Mouse (Mus musculus): Measurements from ENCODE around the gene Klhl10. TPM values are rescaled to one million over a fixed set of nuclear protein-coding genes. Genes with fewer than 3 reads are reported as not detected.
A peak's percentile ranks its signal among the peaks of the same experiment; 100 is the strongest.

Gene Klhl10
- total and polyA plus RNA-seq, 3 experiments, result 0.65 to 0.81 TPM; not detected in 1

- Histone ChIP-seq H3K27ac (ENCODE audit: control insufficient read depth, low read depth, low read length) (no peak within 1 kb of the TSS), H3K36me3 (ENCODE audit: control insufficient read depth in 1 of 2, insufficient read depth in 2 of 2, low read length in 2 of 2) (peaks cover 0 to 39% of the 10 kb centered on the region in 2 experiments; a peak in 2 of 4 replicates), H3K9me3 (replicated peaks; ENCODE audit: insufficient read depth, low read length) (no peaks in the 10 kb centered on the region), H3K4me3 (ENCODE audit: control insufficient read depth in 1 of 2, insufficient read depth in 1 of 2, low read depth in 2 of 2, low read length in 2 of 2) (peak within 1 kb of the TSS; percentile 43 to 74), H3K27me3 (ENCODE audit: control insufficient read depth in 1 of 2, insufficient read depth in 2 of 2, low read length in 2 of 2) (no peaks in the 10 kb centered on the region), H3K4me1 (ENCODE audit: control insufficient read depth in 1 of 2, insufficient read depth in 2 of 2, low read length in 2 of 2) (peaks cover 20 to 74% of the 10 kb centered on the region in 2 experiments), H3K79me2 (ENCODE audit: control insufficient read depth, insufficient read depth, low read length, poor library complexity) (no peaks in the 10 kb centered on the region), H3K9ac (ENCODE audit: control insufficient read depth, low read depth, low read length, poor library complexity, severe bottlenecking) (peak within 1 kb of the TSS; percentile 67)
- DNase-seq (ENCODE audit: low read depth, low spot score), result peak; percentile 100
- no peak for TF ChIP-seq USF2 (IDR thresholded peaks at IDR 0.05; ENCODE audit: borderline replicate concordance in 1 of 2, insufficient read depth in 1 of 2, low read depth in 1 of 2, low read length in 2 of 2)
- TF ChIP-seq MAFK (IDR thresholded peaks at IDR 0.05; ENCODE audit: borderline replicate concordance, low read depth, low read length), result no peak
- TF ChIP-seq ELF1 (IDR thresholded peaks at IDR 0.05; ENCODE audit: low read depth, low read length), result peak; percentile 33; the same call in 1 of the 2 replicates
- TF ChIP-seq BHLHE40 (IDR thresholded peaks at IDR 0.05; ENCODE audit: borderline replicate concordance, low read depth, low read length), result no peak
- peak; percentile 89; the same call in 1 of the 2 replicates for TF ChIP-seq UBTF (IDR thresholded peaks at IDR 0.05; ENCODE audit: borderline replicate concordance, insufficient read depth, low read depth, low read length)
- TF ChIP-seq USF1 (IDR thresholded peaks at IDR 0.05; ENCODE audit: low read depth, low read length), result peak; percentile 50; the same call in 1 of the 2 replicates
- no peak for TF ChIP-seq MEF2A (IDR thresholded peaks at IDR 0.05; ENCODE audit: extremely low read depth, insufficient replicate concordance, low read depth, low read length, poor library complexity, severe bottlenecking)
- TF ChIP-seq RCOR1 (IDR thresholded peaks at IDR 0.05; ENCODE audit: low read depth, low read length), result no peak
- peak; percentile 79; the same call in 1 of the 2 replicates for TF ChIP-seq MAZ (IDR thresholded peaks at IDR 0.05; ENCODE audit: low read depth, low read length)
- TF ChIP-seq MYB (IDR thresholded peaks at IDR 0.05; ENCODE audit: low read depth, low read length), result no peak
- no peak for TF ChIP-seq ZKSCAN1 (IDR thresholded peaks at IDR 0.05; ENCODE audit: low read depth, low read length)
- TF ChIP-seq TBP (IDR thresholded peaks at IDR 0.05; ENCODE audit: low read depth, low read length), result peak; percentile 70
- no peak for TF ChIP-seq SMC3 (IDR thresholded peaks at IDR 0.05; ENCODE audit: low read depth, low read length)
- TF ChIP-seq MAX (IDR thresholded peaks at IDR 0.05; ENCODE audit: low read length), result 0 out of 2 replicates have a peak, but pooled peaks have one; percentile 29
- peak; percentile 87 for TF ChIP-seq CHD2 (IDR thresholded peaks at IDR 0.05; ENCODE audit: low read length)
- TF ChIP-seq KAT2A (conservative IDR thresholded peaks at IDR 0.05; ENCODE audit: low read depth, low read length), result no peak; the same call in 1 of the 2 replicates
- TF ChIP-seq HCFC1 (IDR thresholded peaks at IDR 0.05; ENCODE audit: low read depth, low read length), result peak; percentile 69; the same call in 1 of the 2 replicates
- TF ChIP-seq POLR2A (IDR thresholded peaks at IDR 0.05; ENCODE audit: control insufficient read depth in 1 of 2, insufficient read depth in 1 of 2, low read depth in 1 of 2, low read length in 2 of 2, poor library complexity in 1 of 2), result peak; percentile 68 to 76; a peak in 3 of 4 replicates
- TF ChIP-seq GATA1 (IDR thresholded peaks at IDR 0.05; ENCODE audit: low read depth, low read length), result no peak
- TF ChIP-seq TCF12 (IDR thresholded peaks at IDR 0.05; ENCODE audit: low read depth, low read length), result no peak; the same call in 1 of the 2 replicates
- TF ChIP-seq ZC3H11A (IDR thresholded peaks at IDR 0.05; ENCODE audit: low read depth, low read length), result no peak
- TF ChIP-seq MXI1 (IDR thresholded peaks at IDR 0.05; ENCODE audit: low read depth, low read length), result 0 out of 2 replicates have a peak, but pooled peaks have one; percentile 55
- TF ChIP-seq GABPA (IDR thresholded peaks at IDR 0.05; ENCODE audit: low read depth, low read length), result no peak; the same call in 1 of the 2 replicates
- no peak for TF ChIP-seq ZMIZ1 (IDR thresholded peaks at IDR 0.05; ENCODE audit: low read depth, low read length)
- no peak for TF ChIP-seq MYC (IDR thresholded peaks at IDR 0.05; ENCODE audit: low read depth, low read length)
- peak; percentile 65 for TF ChIP-seq SIN3A (IDR thresholded peaks at IDR 0.05; ENCODE audit: low read length)
- no peak for TF ChIP-seq JUND (IDR thresholded peaks at IDR 0.05; ENCODE audit: low read depth, low read length)
- TF ChIP-seq E2F4 (IDR thresholded peaks at IDR 0.05; ENCODE audit: borderline replicate concordance, low read depth, low read length), result no peak
- no peak for TF ChIP-seq RAD21 (IDR thresholded peaks at IDR 0.05; ENCODE audit: low read depth, low read length)
- no peak for TF ChIP-seq ETS1 (IDR thresholded peaks at IDR 0.05; ENCODE audit: low read depth, low read length)
- TF ChIP-seq TAL1 (IDR thresholded peaks at IDR 0.05; ENCODE audit: low read length), result no peak
- TF ChIP-seq POLR2AphosphoS2 (IDR thresholded peaks at IDR 0.05; ENCODE audit: low read length), result no peak
- no peak for TF ChIP-seq EP300 (IDR thresholded peaks at IDR 0.05; ENCODE audit: low read depth in 1 of 2, low read length in 2 of 2)
- no peak for TF ChIP-seq CHD1 (IDR thresholded peaks at IDR 0.05; ENCODE audit: low read depth, low read length)
- no peak for TF ChIP-seq ZNF384 (IDR thresholded peaks at IDR 0.05; ENCODE audit: low read depth, low read length)
- TF ChIP-seq NELFE (IDR thresholded peaks at IDR 0.05; ENCODE audit: low read depth, low read length), result no peak; the same call in 1 of the 2 replicates
Observed at GRCm38 (mm10) chr11:100397600-100398389, 43.9 kb upstream of the Klhl10 start, which contains the start of gene Jup. Gene Jup, minus strand, starts transcription at chr11:100397763.
